Mouse (Mus musculus) CD4-positive, CD25-positive, alpha-beta regulatory T cell, adult 4 months (primary cell): ENCODE data around the gene Prkab2. TPM values are rescaled to one million over a fixed set of nuclear protein-coding genes. Genes with fewer than 3 reads are reported as not detected.

Source experiments
- ATAC-seq: one replicate; pipeline ENCODE4 v1.8.0; 2017
- polyA plus RNA-seq, 2 experiments: library from polyadenylated mRNA; unstranded; fragments of 100-300 nt; shearing (Covaris generic); gene quantifications; one replicate each; pipeline ENCODE4 v1.2.1; 2017

The Prkab2 gene
- polyA plus RNA-seq, 2 experiments from 2014 or later, result 2.5 to 2.9 TPM

- ATAC-seq, result no peak
Observed at GRCm38 (mm10) chr3:97651604-97652003, 6.4 kb upstream of the Prkab2 start.

- no peak for ATAC-seq
Observed at GRCm38 (mm10) chr3:97653781-97654180, 4.2 kb upstream of the Prkab2 start.

GRCm38 (mm10) chr3:97654901-97655300, 3.1 kb upstream of the Prkab2 start:
- ATAC-seq, result no peak

GRCm38 (mm10) chr3:97658426-97659193, 617 bp downstream of the Prkab2 start:
- ATAC-seq, result peak; percentile 66

GRCm38 (mm10) chr3:97659746-97660145, 1.8 kb downstream of the Prkab2 start:
- ATAC-seq, result no peak

- no peak for ATAC-seq
Observed at GRCm38 (mm10) chr3:97661206-97661605, 3.2 kb downstream of the Prkab2 start.

- ATAC-seq, result no peak
Observed at GRCm38 (mm10) chr3:97665525-97665924, 7.5 kb downstream of the Prkab2 start.

GRCm38 (mm10) chr3:97666154-97666553, 8.2 kb downstream of the Prkab2 start:
- no peak for ATAC-seq

- ATAC-seq, result no peak
Observed at GRCm38 (mm10) chr3:97667093-97667675, 9.2 kb downstream of the Prkab2 start.

GRCm38 (mm10) chr3:97674644-97675110, 16.7 kb downstream of the Prkab2 start, which contains the start of gene Gm17651:
Gene Gm17651, minus strand, starts transcription at chr3:97674694.
- ATAC-seq, result no peak

- no peak for ATAC-seq
Observed at GRCm38 (mm10) chr3:97676126-97676525, 18.1 kb downstream of the Prkab2 start.

GRCm38 (mm10) chr3:97678416-97678815, 20.4 kb downstream of the Prkab2 start:
- ATAC-seq, result no peak

- peak; percentile 85 for ATAC-seq
Observed at GRCm38 (mm10) chr3:97680631-97681320, 22.8 kb downstream of the Prkab2 start.

- ATAC-seq, result peak; percentile 76
Observed at GRCm38 (mm10) chr3:97681321-97682158, 23.5 kb downstream of the Prkab2 start.

GRCm38 (mm10) chr3:97682159-97682502, 24.1 kb downstream of the Prkab2 start:
- no peak for ATAC-seq

GRCm38 (mm10) chr3:97682576-97682975, 24.6 kb downstream of the Prkab2 start:
- ATAC-seq, result no peak

- no peak for ATAC-seq
Observed at GRCm38 (mm10) chr3:97683560-97684195, 25.7 kb downstream of the Prkab2 start.

GRCm38 (mm10) chr3:97686372-97687117, 28.6 kb downstream of the Prkab2 start:
- no peak for ATAC-seq

GRCm38 (mm10) chr3:97689289-97689688, 31.3 kb downstream of the Prkab2 start:
- ATAC-seq, result no peak

- ATAC-seq, result no peak
Observed at GRCm38 (mm10) chr3:97690590-97690989, 32.6 kb downstream of the Prkab2 start.

- no peak for ATAC-seq
Observed at GRCm38 (mm10) chr3:97691443-97692017, 33.5 kb downstream of the Prkab2 start.
